Mouse (Mus musculus) CD4-positive, CD25-positive, alpha-beta regulatory T cell, adult 4 months (primary cell): ENCODE measurements around the gene Slc39a8. TPM values are rescaled to one million over a fixed set of nuclear protein-coding genes. Genes with fewer than 3 reads are reported as not detected.

Experiments
- ATAC-seq: one replicate; pipeline ENCODE4 v1.8.0; 2017
- polyA plus RNA-seq, 2 experiments: library from polyadenylated mRNA; unstranded; fragments of 100-300 nt; shearing (Covaris generic); gene quantifications; one replicate each; pipeline ENCODE4 v1.2.1; 2017

Gene Slc39a8
- polyA plus RNA-seq, 2 experiments from 2014 or later, result 0.54 to 1.4 TPM

DNA sequence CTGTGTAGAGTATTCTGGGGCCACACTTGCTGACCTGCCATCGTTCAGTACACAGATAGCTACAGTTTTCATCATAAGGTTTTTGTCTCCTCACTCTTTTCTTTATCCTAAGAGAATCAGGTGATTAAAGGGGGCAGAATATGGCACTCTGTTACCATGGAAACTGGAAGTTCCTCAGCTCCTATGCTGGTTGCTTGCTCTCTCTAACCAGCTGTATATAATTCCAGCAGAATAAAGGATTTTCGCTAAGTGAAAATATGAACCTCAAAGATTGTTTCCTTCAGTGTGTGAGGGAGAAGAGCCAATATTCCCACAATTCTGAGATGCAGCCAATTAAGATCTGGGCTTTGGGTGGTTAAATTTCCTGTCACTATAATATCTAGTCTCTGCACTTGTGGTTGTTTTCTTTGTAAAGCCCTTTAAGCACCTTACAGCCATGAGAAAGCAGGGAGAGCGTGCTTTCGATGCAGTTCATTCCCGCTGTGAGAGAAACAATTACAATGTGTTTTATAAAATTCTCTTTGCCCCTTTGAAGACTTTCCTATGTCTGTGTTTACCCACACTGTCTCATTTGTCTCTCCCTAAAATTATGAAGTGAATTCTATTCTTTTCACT is 93.6 kb downstream of the Slc39a8 start:
- ATAC-seq, result no peak

GRCm38 (mm10) chr3:135919305-135919704 is 94.2 kb downstream of the Slc39a8 start:
- no peak for ATAC-seq

- no peak for ATAC-seq
Measured at GRCm38 (mm10) chr3:135926729-135927128, 101.7 kb downstream of the Slc39a8 start.

GRCm38 (mm10) chr3:135928184-135928583 is 103.1 kb downstream of the Slc39a8 start:
- no peak for ATAC-seq

DNA sequence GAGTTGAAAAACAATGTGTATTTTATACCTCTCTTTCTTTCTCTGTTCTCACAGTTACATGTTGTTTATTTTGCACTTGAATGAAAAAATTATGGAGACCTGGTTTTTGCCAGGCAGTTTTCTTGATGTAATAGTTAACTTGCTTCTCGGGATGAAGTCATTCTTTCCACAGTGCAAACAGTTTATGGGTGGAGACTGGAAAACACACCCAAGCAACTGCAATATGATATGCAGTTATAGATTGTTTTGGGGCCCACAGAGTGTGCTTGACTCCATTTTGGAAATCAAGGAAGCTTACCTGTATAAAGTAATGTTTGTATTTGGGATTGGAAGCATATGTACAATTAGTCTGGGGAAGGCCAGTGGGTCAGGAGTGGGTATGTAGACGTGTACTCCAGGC is 112.4 kb downstream of the Slc39a8 start:
- no peak for ATAC-seq

Other genes with a start within 250 kb of the Slc39a8 start
- gene Nfkb1, start 133.7 kb upstream of the Slc39a8 start, polyA plus RNA-seq, result 100 to 1,000 TPM in 1 of 2 experiments, 10 to 100 TPM in 1; 81.1 to 109 TPM